8 mouse cellular contexts compared by ENCODE assay signal in genomic region chr10:17727161-17727925, GRCm38 (mm10). TPM values are rescaled to one million over a fixed set of nuclear protein-coding genes. Genes with fewer than 3 reads are reported as not detected.
DNase-seq lines count a peak whose midpoint lies in the region; ATAC-seq lines count a peak whose summit lies in the region.

No protein-coding gene starts in this region.

- no peak for ATAC-seq in embryonic facial prominence, embryonic 12.5 days (ENCODE audit: insufficient number of reproducible peaks, insufficient read depth, low FRiP score, low TSS enrichment)
- no peak for ATAC-seq in midbrain, embryonic 12.5 days (ENCODE audit: low FRiP score, low read depth)

- no peaks in the 10 kb centered on the region for H3K27me3 ChIP-seq in embryonic facial prominence, embryonic 12.5 days
- H3K27me3 ChIP-seq in limb, embryonic 10.5 days (ENCODE audit: low read depth, poor library complexity, severe bottlenecking) = no peaks in the 10 kb centered on the region
- no peaks in the 10 kb centered on the region for H3K27me3 ChIP-seq in midbrain, embryonic 12.5 days

- H3K4me2 ChIP-seq in embryonic facial prominence, embryonic 12.5 days (replicated peaks) = peak overlapping the region; percentile 76
- H3K4me2 ChIP-seq in midbrain, embryonic 12.5 days (replicated peaks) = peak overlapping the region; percentile 69

- H3K27ac ChIP-seq in embryonic facial prominence, embryonic 12.5 days = no peak overlapping the region
- peak overlapping the region; percentile 36 for H3K27ac ChIP-seq in limb, embryonic 10.5 days
- peak overlapping the region; percentile 62 for H3K27ac ChIP-seq in midbrain, embryonic 12.5 days (replicated peaks)

- H3K4me1 ChIP-seq in embryonic facial prominence, embryonic 12.5 days = peaks cover 16% of the 10 kb centered on the region; the same call in 1 of the 2 replicates
- H3K4me1 ChIP-seq in limb, embryonic 10.5 days = peaks cover 45% of the 10 kb centered on the region
- H3K4me1 ChIP-seq in midbrain, embryonic 12.5 days = peaks cover 21% of the 10 kb centered on the region

- H3K36me3 ChIP-seq in embryonic facial prominence, embryonic 12.5 days = no peaks in the 10 kb centered on the region
- peaks cover 14% of the 10 kb centered on the region for H3K36me3 ChIP-seq in limb, embryonic 10.5 days
- no peaks in the 10 kb centered on the region for H3K36me3 ChIP-seq in midbrain, embryonic 12.5 days

- intact Hi-C loops in heart, postnatal 25 days (cut with DNase I) = loop anchor here (2.0 to 10.0 kb wide), 5 partner anchors 363 to 1383 kb away; no protein-coding TSS in a partner anchor
- intact Hi-C loops in heart, postnatal 14 days (cut with DNase I) = loop anchor here (10.0 kb wide), 3 partner anchors 363 to 943 kb away; no protein-coding TSS in a partner anchor

- H3K9me3 ChIP-seq in embryonic facial prominence, embryonic 12.5 days = no peaks in the 10 kb centered on the region
- H3K9me3 ChIP-seq in limb, embryonic 10.5 days (replicated peaks) = no peaks in the 10 kb centered on the region
- H3K9me3 ChIP-seq in midbrain, embryonic 12.5 days = no peaks in the 10 kb centered on the region

- H3K9ac ChIP-seq in embryonic facial prominence, embryonic 12.5 days = no peak overlapping the region
- H3K9ac ChIP-seq in midbrain, embryonic 12.5 days (replicated peaks) = no peak overlapping the region

- no peak overlapping the region for H3K4me3 ChIP-seq in embryonic facial prominence, embryonic 12.5 days
- peak overlapping the region; percentile 22; the same call in 1 of the 2 replicates for H3K4me3 ChIP-seq in limb, embryonic 10.5 days
- peak overlapping the region; percentile 94 for H3K4me3 ChIP-seq in midbrain, embryonic 12.5 days

- WGBS in embryonic facial prominence, embryonic 12.5 days = 9% methylated on average over 15 of the region's 15 CpGs
- 15% methylated on average over 15 of the region's 15 CpGs for WGBS in limb, embryonic 10.5 days
- WGBS in midbrain, embryonic 12.5 days = 18% methylated on average over 15 of the region's 15 CpGs

- peak; percentile 94 for DNase-seq in heart, adult 11 months
- no peak for DNase-seq in heart, postnatal 25 days (ENCODE audit: low spot score)
- peak; percentile 47 for DNase-seq in adrenal gland, postnatal 10 days
- peak; percentile 10 to 26 for DNase-seq in heart, postnatal 14 days
- peak; percentile 62 for DNase-seq in limb, embryonic 10.5 days (ENCODE audit: low spot score)
- DNase-seq in spleen, postnatal 14 days (ENCODE audit: low spot score in 2 of 2) = no peak

RNA-seq across cellular contexts. Expression of gene Cited2, which starts 4.3 kb away (rescaled TPM):
- total RNA-seq in heart, postnatal 25 days (2021) = 10 to 100 TPM; 42.8 to 47.9 TPM
- 10 to 100 TPM; 61.3 to 67.6 TPM for total RNA-seq in adrenal gland, postnatal 10 days (2021)
- polyA plus RNA-seq in embryonic facial prominence, embryonic 12.5 days (2016; fragmentation: Nextera tagmentation; extraction: Ambion mirVana) = 40.5 and 43.8 TPM in 2 replicates
- 10 to 100 TPM; 34.2 to 39.6 TPM for total RNA-seq in heart, postnatal 14 days (2021)
- polyA plus RNA-seq in limb, embryonic 10.5 days (2016; fragmentation: Nextera tagmentation; extraction: Ambion mirVana) = 49.9 and 52.4 TPM in 2 replicates
- polyA plus RNA-seq in midbrain, embryonic 12.5 days (2016; fragmentation: Nextera tagmentation; extraction: Ambion mirVana) = 96.7 and 103 TPM in 2 replicates

Comparison
In these comparisons a context has a peak if more than half of its experiments do, and no peak if none do; other contexts are left out.
1. DNase-seq: peak in heart, adult 11 months (single experiment), adrenal gland, postnatal 10 days (single experiment), heart, postnatal 14 days (2 of 2) and limb, embryonic 10.5 days (single experiment); none in heart, postnatal 25 days (single experiment) and spleen, postnatal 14 days (0 of 2).